In genomic region chr19:3275744-3276365, GRCm38 (mm10) we compare ENCODE assay signal across 21 mouse cellular contexts.
"Had no signal": no experiment of that assay in that cellular context is flagged by ENCODE, and none has a peak within 500 bp of the region (broad histone marks: within the 10 kb centered on the region; RNA-seq: fewer than 3 reads in every experiment).

No protein-coding gene starts in this region.

- H3K4me1 ChIP-seq: limb, embryonic 10.5 days; limb, embryonic 13.5 days; midbrain, embryonic 12.5 days; neural tube, embryonic 12.5 days had no signal

- H3K27ac ChIP-seq: kidney, postnatal 0 days; layer of hippocampus, adult 2 months; limb, embryonic 10.5 days; limb, embryonic 13.5 days; liver, embryonic 14.5 days; macrophage; midbrain, embryonic 12.5 days; midbrain, embryonic 15.5 days; neural tube, embryonic 12.5 days; neural tube, embryonic 15.5 days; stomach, postnatal 0 days had no signal

- ATAC-seq: liver, postnatal 0 days; lung, postnatal 0 days; midbrain, embryonic 15.5 days had no signal

- H3K27me3 ChIP-seq: limb, embryonic 13.5 days; midbrain, embryonic 12.5 days; midbrain, embryonic 15.5 days; neural tube, embryonic 12.5 days; neural tube, embryonic 15.5 days had no signal

- H3K4me3 ChIP-seq: layer of hippocampus, adult 2 months; limb, embryonic 10.5 days; limb, embryonic 13.5 days; midbrain, embryonic 12.5 days; midbrain, embryonic 15.5 days; neural tube, embryonic 12.5 days; neural tube, embryonic 15.5 days had no signal

- H3K4me2 ChIP-seq: limb, embryonic 13.5 days; lung, embryonic 14.5 days; midbrain, embryonic 12.5 days; midbrain, embryonic 15.5 days; neural tube, embryonic 12.5 days; neural tube, embryonic 15.5 days had no signal

- DNase-seq: kidney, adult 2 months; layer of hippocampus, adult 9-11 months; liver; liver, postnatal 0 days; lung, embryonic 14.5 days; right cerebral cortex, adult 18-20 months; right cerebral cortex, postnatal 14 days; right cerebral cortex, postnatal 4 days; thymus, adult 18-20 months had no signal

- H3K9ac ChIP-seq: limb, embryonic 13.5 days; liver, embryonic 14.5 days; liver, postnatal 0 days; lung, embryonic 14.5 days; midbrain, embryonic 12.5 days; midbrain, embryonic 15.5 days; neural tube, embryonic 12.5 days; neural tube, embryonic 15.5 days had no signal

- H3K9me3 ChIP-seq: limb, embryonic 10.5 days; limb, embryonic 13.5 days; midbrain, embryonic 12.5 days; midbrain, embryonic 15.5 days; neural tube, embryonic 12.5 days; neural tube, embryonic 15.5 days had no signal
